Mouse (Mus musculus) left cerebral cortex, postnatal 10 days (tissue): Measurements from ENCODE around the gene Kctd3. TPM values are rescaled to one million over a fixed set of nuclear protein-coding genes. Genes with fewer than 3 reads are reported as not detected.

ENCODE experiments used
- DNase-seq, 2 experiments: peaks; one replicate each; pipeline ENCODE4 v3.0.0; 2021 to 2022; ENCODE audit warnings: low spot score in 2 of 2, mixed read lengths in 1 of 2; ENCODE audit errors: extremely low spot score in 1 of 2
- intact Hi-C: fragments of 180-260 bp; cut with DNase I; formaldehyde crosslinking; loops from one replicate; pipeline ENCODE4 v1.15.1; 2025
- total RNA-seq, 2 experiments: library from RNA; stranded (reverse); gene quantifications; 2 replicates each; pipeline ENCODE4 v1.2.3; 2021

The Kctd3 gene
- total RNA-seq, 2 experiments from 2014 or later: 120 to 122 TPM

DNA sequence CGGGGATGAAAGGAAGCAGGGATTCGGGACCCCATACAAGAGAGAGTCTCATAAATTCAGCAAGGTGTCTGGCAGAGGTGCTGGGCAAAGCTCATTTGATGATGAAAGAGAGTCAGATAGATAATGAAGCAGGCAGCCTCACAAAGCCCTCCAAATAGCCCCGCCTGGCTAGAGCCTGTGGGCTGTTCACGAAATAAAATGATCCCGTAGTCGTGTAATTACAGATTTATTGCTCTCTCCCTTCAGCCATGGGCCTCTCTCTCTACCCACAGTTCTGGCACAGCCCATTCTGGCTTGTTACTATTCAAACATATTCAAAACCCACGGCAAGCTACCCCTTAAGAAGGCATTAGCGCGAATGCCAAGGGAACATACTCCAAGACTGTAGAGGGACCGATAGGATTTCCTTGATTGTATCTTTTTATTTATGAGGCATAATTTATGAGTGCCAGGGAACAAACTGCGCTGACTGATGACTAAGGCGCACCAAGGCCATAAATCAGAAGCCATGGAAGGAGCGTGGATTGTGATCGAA, 70.3 kb downstream of the Kctd3 start:
- DNase-seq: no peak
- intact Hi-C loops: no loop called here
